Mouse (Mus musculus): Measurements from ENCODE around the gene Blzf1.

GRCm38 (mm10) chr1:164296473-164296872, 10.8 kb downstream of the Blzf1 start:
- no peak for TF ChIP-seq POLR2A (IDR thresholded peaks at IDR 0.05; ENCODE audit: borderline replicate concordance, control insufficient read depth, low read depth, low read length)
- TF ChIP-seq CTCF (IDR thresholded peaks at IDR 0.05; ENCODE audit: control insufficient read depth, insufficient read depth, low read length) = no peak

All from bone marrow, adult 2 months (tissue).